Mouse (Mus musculus) testis, adult 2 months (tissue): ENCODE results near the gene Bcas3. TPM values are rescaled to one million over a fixed set of nuclear protein-coding genes. Genes with fewer than 3 reads are reported as not detected.

Experiments
- H3K27ac ChIP-seq: fragments of 200-500 bp; 2 replicates; pipeline ENCODE4 v1.5.1; 2012; ENCODE audit warnings: low read depth, low read length; ENCODE audit not compliant: control insufficient read depth, insufficient read depth
- H3K27me3 ChIP-seq: fragments of 200-500 bp; 2 replicates; pipeline ENCODE4 v1.6.1; 2012; ENCODE audit warnings: mild to moderate bottlenecking, low read length, moderate library complexity; ENCODE audit not compliant: control insufficient read depth, insufficient read depth
- H3K36me3 ChIP-seq: fragments of 200-500 bp; 2 replicates; pipeline ENCODE4 v1.6.1; 2012; ENCODE audit warnings: mild to moderate bottlenecking, low read length; ENCODE audit not compliant: control insufficient read depth, insufficient read depth
- H3K4me1 ChIP-seq: fragments of 200-500 bp; 2 replicates; pipeline ENCODE4 v1.6.1; 2012; ENCODE audit warnings: low read length; ENCODE audit not compliant: control insufficient read depth, insufficient read depth
- H3K4me3 ChIP-seq: fragments of 200-500 bp; 2 replicates; pipeline ENCODE4 v1.5.1; 2012; ENCODE audit warnings: low read depth, mild to moderate bottlenecking, low read length, moderate library complexity, mixed read lengths; ENCODE audit not compliant: control insufficient read depth
- CTCF ChIP-seq: fragments of 200-500 bp; IDR thresholded peaks from 2 replicates; pipeline ENCODE4 v1.5.1; 2012; ENCODE audit warnings: low read depth, mild to moderate bottlenecking, inconsistent platforms, low read length, moderate library complexity; ENCODE audit not compliant: control insufficient read depth, insufficient read depth, insufficient replicate concordance
- POLR2A ChIP-seq: fragments of 200-500 bp; IDR thresholded peaks from 2 replicates; pipeline ENCODE4 v1.6.1; 2012; ENCODE audit warnings: low read depth, mild to moderate bottlenecking, inconsistent platforms, low read length, moderate library complexity; ENCODE audit not compliant: control insufficient read depth
- polyA plus RNA-seq: library from polyadenylated mRNA; depleted of rRNA; stranded (reverse); fragments of >200 nt; gene quantifications from 2 replicates; pipeline ENCODE4 v1.2.3, GENCODE M21; 2012; rRNA removed

Gene Bcas3
- polyA plus RNA-seq, 1 experiment, result 23.4 TPM

DNA sequence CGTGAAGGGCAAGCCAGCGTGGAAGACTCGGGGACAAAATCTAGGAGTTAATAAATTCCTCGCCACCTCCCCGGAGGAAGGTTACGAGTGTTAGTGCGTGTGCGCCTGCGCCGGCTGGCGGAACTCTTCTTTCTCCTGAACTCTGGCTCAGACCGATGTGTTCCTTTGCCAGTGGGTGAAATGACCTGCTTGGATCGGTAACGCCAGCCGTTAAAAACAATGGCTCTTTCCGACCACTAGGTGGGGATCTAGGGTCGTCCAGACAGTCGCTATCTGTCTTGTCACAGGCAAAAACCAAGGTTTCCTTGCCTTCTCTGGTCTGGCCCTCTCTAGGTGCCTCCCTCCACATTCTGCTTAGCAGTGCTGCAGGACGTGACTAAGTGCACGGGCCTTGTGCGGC lies 496.1 kb downstream of the Bcas3 start:
- Histone ChIP-seq H3K27ac (no peak overlapping the region), H3K27me3 (no peaks in the 10 kb centered on the region), H3K36me3 (no peaks in the 10 kb centered on the region), H3K4me3 (peak overlapping the region; percentile 65), H3K4me1 (peaks cover 37% of the 10 kb centered on the region)
- peak; percentile 70; the same call in 1 of the 2 replicates for TF ChIP-seq CTCF
- no peak for TF ChIP-seq POLR2A

DNA sequence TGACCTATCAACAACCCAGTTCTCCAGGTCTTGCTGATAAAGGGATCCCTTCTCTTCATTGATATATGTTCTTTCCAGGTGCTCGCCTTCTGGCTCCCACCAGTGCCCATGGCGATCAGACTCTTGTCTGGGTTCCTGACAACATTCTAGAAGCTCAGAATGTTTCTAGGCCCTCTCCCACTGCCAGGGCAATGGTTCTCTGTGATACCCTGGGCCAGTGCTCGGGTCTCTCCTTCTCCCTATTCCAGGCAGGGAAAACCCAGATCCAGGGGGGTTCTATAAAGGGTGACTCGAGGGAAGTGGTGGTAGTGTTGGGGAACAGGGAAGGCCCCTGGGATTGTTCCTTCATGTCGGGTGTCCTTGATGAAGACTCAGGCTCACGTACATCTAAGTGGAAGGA lies 497.3 kb downstream of the Bcas3 start, which contains the start of gene Gm11444:
Gm11444 (minus strand) TSS at position 101 of the 400 bp plus-strand sequence.
- Histone ChIP-seq H3K4me3 (peak within 1 kb of the TSS; percentile 72), H3K4me1 (peaks cover 28% of the 10 kb centered on the region), H3K27ac (no peak within 1 kb of the TSS), H3K36me3 (no peaks in the 10 kb centered on the region), H3K27me3 (no peaks in the 10 kb centered on the region)
- no peak; the same call in 1 of the 2 replicates for TF ChIP-seq POLR2A
- no peak for TF ChIP-seq CTCF

DNA sequence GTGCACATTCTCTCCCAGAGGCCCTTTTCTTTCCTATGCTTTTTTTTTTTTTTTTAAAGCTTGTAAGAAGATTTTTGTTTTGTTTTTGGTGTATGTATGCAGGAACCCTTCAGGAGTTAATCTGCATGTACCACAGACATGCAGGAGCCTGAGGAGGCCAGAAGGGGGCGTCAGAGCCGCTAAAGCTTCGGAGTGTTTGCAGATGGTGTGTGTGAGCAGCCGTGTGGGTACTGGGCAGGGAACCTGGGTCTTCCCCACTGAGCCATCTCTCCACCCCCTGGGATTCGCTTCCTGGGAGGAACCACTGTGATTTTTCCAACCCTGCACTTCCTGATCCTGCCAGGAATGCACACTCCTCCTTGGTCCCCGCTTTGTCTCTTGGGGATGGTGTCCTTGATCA lies 497.8 kb downstream of the Bcas3 start:
- TF ChIP-seq POLR2A, result no peak
- peak; percentile 32; the same call in 1 of the 2 replicates for TF ChIP-seq CTCF
- H3K4me3 ChIP-seq, result peak overlapping the region; percentile 66

DNA sequence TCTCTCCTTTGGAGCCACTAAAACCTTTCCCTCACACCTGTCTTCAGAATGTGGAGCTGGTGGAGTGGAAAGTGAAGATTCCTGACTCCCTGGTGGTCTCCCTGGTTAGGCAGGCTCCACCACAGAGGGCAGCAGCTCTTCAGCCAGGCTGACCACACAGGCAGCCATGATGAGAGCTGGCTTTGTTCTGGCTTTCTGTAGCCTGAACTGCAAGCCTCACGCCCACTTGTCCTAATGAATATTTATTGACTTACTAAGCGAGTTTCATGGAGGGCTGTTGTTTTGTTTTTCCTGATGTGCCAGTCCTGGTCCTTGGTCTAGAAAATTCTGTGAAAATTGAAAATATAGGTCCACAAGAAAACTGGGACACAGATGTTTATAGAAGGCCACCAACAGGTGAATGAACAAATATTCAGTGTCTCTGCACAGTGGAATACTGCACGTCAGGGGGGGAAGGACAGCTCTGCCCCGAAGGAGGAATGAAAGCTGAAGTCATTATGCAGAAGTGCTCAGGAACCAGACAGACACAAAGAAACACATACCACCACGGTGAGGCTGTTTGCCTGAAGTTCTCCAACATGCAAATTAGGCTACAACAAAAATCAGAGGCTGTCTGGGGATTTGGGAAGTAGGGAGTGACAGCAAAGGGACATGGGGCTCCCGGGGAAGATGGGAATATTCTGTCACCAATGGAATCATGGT lies 505.2 kb downstream of the Bcas3 start:
- no peak for TF ChIP-seq CTCF
- no peak for TF ChIP-seq POLR2A
- Histone ChIP-seq H3K36me3 (no peaks in the 10 kb centered on the region), H3K27me3 (no peaks in the 10 kb centered on the region), H3K27ac (no peak overlapping the region), H3K4me1 (no peaks in the 10 kb centered on the region), H3K4me3 (no peak overlapping the region)

More for the DNA sequence above, 497.8 kb downstream of the Bcas3 start:
- H3K27me3 ChIP-seq, result no peaks in the 10 kb centered on the region
- peaks cover 27% of the 10 kb centered on the region for H3K4me1 ChIP-seq
- no peaks in the 10 kb centered on the region for H3K36me3 ChIP-seq
- no peak overlapping the region for H3K27ac ChIP-seq

DNA sequence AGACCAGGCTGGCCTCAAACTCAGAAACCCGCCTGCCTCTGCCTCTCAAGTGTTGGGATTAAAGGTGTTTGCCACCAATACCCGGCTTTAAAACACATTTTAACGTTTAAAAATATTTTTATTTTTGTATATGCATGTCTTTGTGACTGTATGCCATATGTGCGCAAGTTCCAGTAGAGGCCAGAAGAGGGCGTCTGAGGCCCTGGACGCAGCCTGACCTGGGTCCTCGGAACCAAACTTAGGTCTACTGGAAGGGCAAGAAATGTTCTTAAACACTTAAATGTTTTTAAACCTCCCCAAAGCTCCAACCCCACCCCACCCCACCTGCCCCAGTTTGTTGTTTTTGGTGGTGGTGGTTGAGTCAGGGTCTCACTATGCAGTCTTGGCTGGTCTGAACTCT lies 511.4 kb downstream of the Bcas3 start:
- Histone ChIP-seq H3K36me3 (no peaks in the 10 kb centered on the region), H3K27me3 (no peaks in the 10 kb centered on the region), H3K27ac (no peak overlapping the region), H3K4me1 (no peaks in the 10 kb centered on the region), H3K4me3 (no peak overlapping the region)
- TF ChIP-seq CTCF (peak; percentile 48; the same call in 1 of the 2 replicates), POLR2A (no peak)

Other genes starting within 250 kb of the Bcas3 start
- gene Usp32, start 213.0 kb upstream of the Bcas3 start, polyA plus RNA-seq, result 31.5 and 33.8 TPM in 2 replicates
- 23.0 and 25.9 TPM in 2 replicates for gene 1700125H20Rik, start 182.8 kb upstream of the Bcas3 start, polyA plus RNA-seq
- 11.1 and 13.4 TPM in 2 replicates for gene Appbp2, start 118.0 kb upstream of the Bcas3 start, polyA plus RNA-seq
- gene Ppm1d, start 41.9 kb upstream of the Bcas3 start, polyA plus RNA-seq, result 106 TPM in 2 replicates